Comparison of ENCODE assay signal across 21 mouse cellular contexts in genomic region chr8:81742588-81742987, GRCm38 (mm10).
DNase-seq lines count a peak whose midpoint lies in the region; ATAC-seq and TF ChIP-seq lines count a peak whose summit lies in the region.
"Had no signal": no experiment of that assay in that cellular context is flagged by ENCODE, and none has a peak within 500 bp of the region (broad histone marks: within the 10 kb centered on the region; RNA-seq: fewer than 3 reads in every experiment).

No protein-coding gene starts in this region.

- DNase-seq in kidney, postnatal 0 days (ENCODE audit: low spot score) = no peak
- DNase-seq in kidney, adult 8-10 months = no peak
- no peak for DNase-seq in thymus, postnatal 0 days (ENCODE audit: low spot score)
- no peak for DNase-seq in cerebellum, postnatal 36 days
- DNase-seq: adrenal gland, adult 2 months; adrenal gland, postnatal 10 days; adrenal gland, postnatal 25 days; cerebellum, adult 11 months; cerebellum, adult 18-20 months; cerebellum, adult 8-10 months; cerebellum, adult 9-11 months; cerebellum, postnatal 14 days; forebrain, postnatal 0 days had no signal

- H3K4me2 ChIP-seq in kidney, postnatal 0 days (ENCODE audit: low read length) = no peak overlapping the region
- H3K4me2 ChIP-seq: embryonic facial prominence, embryonic 13.5 days; forebrain, embryonic 13.5 days; forebrain, embryonic 15.5 days had no signal

- no peaks in the 10 kb centered on the region for H3K27me3 ChIP-seq in kidney, postnatal 0 days (ENCODE audit: insufficient read depth, low read length)
- H3K27me3 ChIP-seq: CH12.LX; embryonic facial prominence, embryonic 13.5 days; forebrain, embryonic 13.5 days; forebrain, embryonic 15.5 days had no signal

- no peaks in the 10 kb centered on the region for H3K9me3 ChIP-seq in kidney, postnatal 0 days (replicated peaks; ENCODE audit: low read length)
- H3K9me3 ChIP-seq: embryonic facial prominence, embryonic 13.5 days; forebrain, embryonic 13.5 days; forebrain, embryonic 15.5 days; G1E had no signal

- H3K9ac ChIP-seq in kidney, postnatal 0 days (ENCODE audit: low read depth, low read length) = no peak overlapping the region
- H3K9ac ChIP-seq: embryonic facial prominence, embryonic 13.5 days; forebrain, embryonic 13.5 days; forebrain, embryonic 15.5 days; forebrain, postnatal 0 days had no signal

- TF ChIP-seq CTCF in kidney, postnatal 0 days (IDR thresholded peaks at IDR 0.05; ENCODE audit: low read depth) = no peak

- no peaks in the 10 kb centered on the region for H3K36me3 ChIP-seq in kidney, postnatal 0 days (ENCODE audit: insufficient read depth, low read length)
- H3K36me3 ChIP-seq: embryonic facial prominence, embryonic 13.5 days; forebrain, embryonic 15.5 days; G1E had no signal

- 0 out of 2 replicates have a peak, but pooled peaks have one; percentile 33 for ATAC-seq in kidney, postnatal 0 days (replicated peaks; ENCODE audit: low FRiP score, low read depth)
- peak; percentile 44 for ATAC-seq in CD4-positive, CD25-positive, alpha-beta regulatory T cell, adult 4 months
- ATAC-seq in activated CD4-positive, CD25-positive, alpha-beta regulatory T cell, adult 4 months = peak; percentile 19
- ATAC-seq: forebrain, embryonic 13.5 days; forebrain, embryonic 15.5 days; forebrain, postnatal 0 days; Patski had no signal

- H3K4me3 ChIP-seq in kidney, postnatal 0 days (replicated peaks; ENCODE audit: low read depth, low read length) = no peak overlapping the region
- H3K4me3 ChIP-seq: embryonic facial prominence, embryonic 13.5 days; forebrain, embryonic 13.5 days; forebrain, embryonic 15.5 days had no signal

- WGBS in kidney, postnatal 0 days = 75% methylated on average over 7 of the region's 7 CpGs

- H3K4me1 ChIP-seq in kidney, postnatal 0 days (replicated peaks; ENCODE audit: insufficient read depth, low read length) = no peaks in the 10 kb centered on the region
- H3K4me1 ChIP-seq: embryonic facial prominence, embryonic 13.5 days; forebrain, embryonic 13.5 days; forebrain, embryonic 15.5 days had no signal

- H3K27ac ChIP-seq in kidney, postnatal 0 days = no peak overlapping the region
- H3K27ac ChIP-seq: embryonic facial prominence, embryonic 13.5 days; forebrain, embryonic 13.5 days; forebrain, embryonic 15.5 days had no signal
